Mouse (Mus musculus): ENCODE measurements around the gene Dlgap1.

Gene Dlgap1

DNA sequence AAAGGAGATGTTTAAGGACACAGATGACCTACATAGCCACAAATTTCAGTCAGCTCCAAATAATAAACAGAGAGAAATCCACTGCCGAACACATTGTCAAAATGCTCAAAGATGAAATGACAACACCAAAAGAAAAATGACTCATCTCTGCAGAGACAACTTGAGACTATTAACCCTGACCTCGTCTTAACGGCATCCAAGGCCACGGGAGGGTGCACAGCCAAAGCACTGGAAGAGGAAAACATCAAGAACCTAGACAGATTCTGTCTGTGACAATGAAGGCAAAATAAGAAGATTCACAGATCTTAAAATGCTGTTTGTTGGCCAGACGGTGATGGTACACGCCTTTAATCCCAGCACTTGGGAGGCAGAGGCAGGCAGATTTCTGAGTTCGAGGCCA lies 370.9 kb downstream of the Dlgap1 start:
- Histone ChIP-seq H3K27me3 (ENCODE audit: insufficient read depth, low read length) (no peaks in the 10 kb centered on the region), H3K4me3 (replicated peaks; ENCODE audit: low read length) (no peak overlapping the region)
- TF ChIP-seq CTCF (conservative IDR thresholded peaks at IDR 0.05; ENCODE audit: low read length), result no peak

DNA sequence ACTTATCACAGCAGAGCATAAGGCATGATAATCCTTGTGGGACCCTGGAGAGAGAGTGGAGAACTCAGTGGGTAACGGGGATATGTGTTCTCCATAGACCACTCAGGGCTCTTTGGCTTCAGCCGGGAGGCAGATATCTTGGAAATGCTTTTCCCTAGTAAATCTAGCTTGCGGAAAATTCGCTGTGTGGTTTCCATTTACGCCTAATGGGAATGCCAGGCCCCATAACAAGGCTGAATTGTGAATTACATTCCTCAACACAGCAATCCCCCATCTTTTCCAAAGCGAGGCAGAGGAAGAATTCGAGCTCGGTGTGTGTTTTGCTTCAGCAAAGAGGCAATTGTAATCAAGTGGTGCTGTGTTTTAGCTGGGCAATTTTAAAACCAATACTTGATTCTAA lies 372.4 kb downstream of the Dlgap1 start:
- TF ChIP-seq POU5F1 (IDR thresholded peaks at IDR 0.05; ENCODE audit: borderline replicate concordance, low read length) (no peak), CTCF (conservative IDR thresholded peaks at IDR 0.05; ENCODE audit: low read length) (no peak)
- no peaks in the 10 kb centered on the region for H3K9me3 ChIP-seq (ENCODE audit: low read length)
- no peaks in the 10 kb centered on the region for H3K27me3 ChIP-seq (ENCODE audit: insufficient read depth, low read length)
- no peaks in the 10 kb centered on the region for H3K4me1 ChIP-seq (replicated peaks; ENCODE audit: low read depth, low read length)
- H3K4me3 ChIP-seq (replicated peaks; ENCODE audit: low read length), result no peak overlapping the region
- H3K36me3 ChIP-seq (ENCODE audit: insufficient read depth, low read length), result no peaks in the 10 kb centered on the region

More for the DNA sequence above, 370.9 kb downstream of the Dlgap1 start:
- Histone ChIP-seq H3K4me1 (replicated peaks; ENCODE audit: low read depth, low read length) (no peaks in the 10 kb centered on the region), H3K9me3 (ENCODE audit: low read length) (no peaks in the 10 kb centered on the region), H3K36me3 (ENCODE audit: insufficient read depth, low read length) (no peaks in the 10 kb centered on the region)

DNA sequence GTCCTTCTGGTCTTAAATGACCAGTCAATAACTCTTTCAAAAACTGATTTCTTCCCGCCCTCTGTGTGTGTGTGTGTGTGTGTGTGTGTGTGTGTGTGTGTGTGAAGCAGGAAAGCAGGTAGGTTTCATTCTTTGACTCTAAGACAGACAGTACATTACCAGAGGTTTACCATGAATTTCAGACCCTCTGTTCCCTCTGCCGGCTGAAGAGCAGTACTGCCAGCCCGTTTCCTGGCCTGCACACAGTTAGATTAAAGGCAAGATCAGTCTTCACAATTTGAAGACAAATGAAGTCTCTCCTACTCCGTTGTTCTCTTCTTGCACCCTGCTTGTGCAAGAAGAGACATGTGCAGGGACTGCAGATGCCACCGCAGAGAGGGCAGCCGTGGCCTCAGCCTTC lies 373.0 kb downstream of the Dlgap1 start:
- Histone ChIP-seq H3K27me3 (ENCODE audit: insufficient read depth, low read length) (no peaks in the 10 kb centered on the region), H3K4me3 (replicated peaks; ENCODE audit: low read length) (no peak overlapping the region), H3K36me3 (ENCODE audit: insufficient read depth, low read length) (no peaks in the 10 kb centered on the region), H3K9me3 (ENCODE audit: low read length) (no peaks in the 10 kb centered on the region), H3K4me1 (replicated peaks; ENCODE audit: low read depth, low read length) (no peaks in the 10 kb centered on the region)
- TF ChIP-seq CTCF (conservative IDR thresholded peaks at IDR 0.05; ENCODE audit: low read length) (peak; percentile 15; the same call in 1 of the 2 replicates), NANOG (IDR thresholded peaks at IDR 0.05; ENCODE audit: borderline replicate concordance, low read length) (no peak)

DNA sequence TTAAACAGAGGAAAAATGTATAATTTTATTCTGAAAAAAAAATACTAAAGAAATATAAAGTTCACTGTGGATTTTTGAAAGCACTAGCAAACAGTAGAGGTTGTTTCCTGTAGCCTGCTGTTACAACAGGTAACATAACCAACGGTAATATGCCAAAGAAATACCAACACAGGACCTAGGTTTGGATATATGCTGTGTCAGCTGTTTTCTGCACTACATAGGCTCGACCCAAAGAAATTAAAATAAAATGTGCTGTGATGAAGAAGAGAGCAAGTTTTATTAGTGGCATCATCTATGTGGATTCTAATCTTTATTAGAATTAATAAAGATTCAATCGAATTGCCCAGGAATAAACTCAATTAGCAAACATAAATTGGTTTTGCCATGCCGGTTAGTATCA lies 378.5 kb downstream of the Dlgap1 start:
- TF ChIP-seq NANOG (IDR thresholded peaks at IDR 0.05; ENCODE audit: borderline replicate concordance, low read length) (no peak), CTCF (conservative IDR thresholded peaks at IDR 0.05; ENCODE audit: low read length) (no peak)

GRCm38 (mm10) chr17:70363561-70363960 lies 394.7 kb downstream of the Dlgap1 start:
- TF ChIP-seq CTCF (conservative IDR thresholded peaks at IDR 0.05; ENCODE audit: low read length), result no peak
- no peak for TF ChIP-seq NANOG (IDR thresholded peaks at IDR 0.05; ENCODE audit: borderline replicate concordance, low read length)
- TF ChIP-seq POU5F1 (IDR thresholded peaks at IDR 0.05; ENCODE audit: borderline replicate concordance, low read length), result no peak
- Histone ChIP-seq H3K4me3 (replicated peaks; ENCODE audit: low read length) (no peak overlapping the region), H3K36me3 (ENCODE audit: insufficient read depth, low read length) (no peaks in the 10 kb centered on the region), H3K4me1 (replicated peaks; ENCODE audit: low read depth, low read length) (no peaks in the 10 kb centered on the region), H3K9me3 (ENCODE audit: low read length) (no peaks in the 10 kb centered on the region), H3K27me3 (ENCODE audit: insufficient read depth, low read length) (no peaks in the 10 kb centered on the region)

More for the DNA sequence above, 378.5 kb downstream of the Dlgap1 start:
- no peak overlapping the region for H3K4me3 ChIP-seq (replicated peaks; ENCODE audit: low read length)
- no peaks in the 10 kb centered on the region for H3K27me3 ChIP-seq (ENCODE audit: insufficient read depth, low read length)
- no peaks in the 10 kb centered on the region for H3K4me1 ChIP-seq (replicated peaks; ENCODE audit: low read depth, low read length)
- H3K36me3 ChIP-seq (ENCODE audit: insufficient read depth, low read length), result no peaks in the 10 kb centered on the region
- H3K9me3 ChIP-seq (ENCODE audit: low read length), result no peaks in the 10 kb centered on the region

GRCm38 (mm10) chr17:70363971-70364370 lies 395.1 kb downstream of the Dlgap1 start:
- H3K36me3 ChIP-seq (ENCODE audit: insufficient read depth, low read length), result no peaks in the 10 kb centered on the region
- H3K4me1 ChIP-seq (replicated peaks; ENCODE audit: low read depth, low read length), result no peaks in the 10 kb centered on the region
- TF ChIP-seq NANOG (IDR thresholded peaks at IDR 0.05; ENCODE audit: borderline replicate concordance, low read length) (no peak), CTCF (conservative IDR thresholded peaks at IDR 0.05; ENCODE audit: low read length) (no peak), POU5F1 (IDR thresholded peaks at IDR 0.05; ENCODE audit: borderline replicate concordance, low read length) (no peak)
- no peaks in the 10 kb centered on the region for H3K27me3 ChIP-seq (ENCODE audit: insufficient read depth, low read length)
- H3K9me3 ChIP-seq (ENCODE audit: low read length), result no peaks in the 10 kb centered on the region
- H3K4me3 ChIP-seq (replicated peaks; ENCODE audit: low read length), result no peak overlapping the region

- H3K27me3 ChIP-seq (ENCODE audit: insufficient read depth, low read length), result no peaks in the 10 kb centered on the region
- no peak overlapping the region for H3K4me3 ChIP-seq (replicated peaks; ENCODE audit: low read length)
- no peaks in the 10 kb centered on the region for H3K4me1 ChIP-seq (replicated peaks; ENCODE audit: low read depth, low read length)
- no peaks in the 10 kb centered on the region for H3K36me3 ChIP-seq (ENCODE audit: insufficient read depth, low read length)
- no peaks in the 10 kb centered on the region for H3K9me3 ChIP-seq (ENCODE audit: low read length)
- TF ChIP-seq NANOG (IDR thresholded peaks at IDR 0.05; ENCODE audit: borderline replicate concordance, low read length) (no peak), CTCF (conservative IDR thresholded peaks at IDR 0.05; ENCODE audit: low read length) (no peak), POU5F1 (IDR thresholded peaks at IDR 0.05; ENCODE audit: borderline replicate concordance, low read length) (no peak)
These were observed 400.3 kb downstream of the Dlgap1 start for GRCm38 (mm10) chr17:70369124-70369523.

DNA sequence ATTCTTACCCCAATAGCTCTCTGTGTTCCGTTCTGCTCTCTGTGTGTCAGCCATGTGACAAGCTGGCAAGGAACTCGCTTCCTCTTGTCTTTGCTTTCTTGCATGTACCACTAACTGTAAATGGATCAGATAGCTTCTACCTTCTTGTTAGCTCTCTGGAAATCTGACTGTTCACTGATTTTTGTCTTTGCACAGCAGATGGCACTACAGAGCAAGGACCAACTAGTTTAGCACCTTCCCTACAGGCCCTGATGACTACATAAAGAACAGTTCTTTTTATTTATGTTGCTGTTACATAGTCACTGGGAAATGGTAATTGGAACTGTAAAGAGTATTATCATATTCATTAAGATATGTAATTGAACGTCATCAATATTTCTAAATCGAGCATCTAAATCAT lies 408.1 kb downstream of the Dlgap1 start:
- H3K27me3 ChIP-seq (ENCODE audit: insufficient read depth, low read length), result no peaks in the 10 kb centered on the region
- no peaks in the 10 kb centered on the region for H3K4me1 ChIP-seq (replicated peaks; ENCODE audit: low read depth, low read length)
- TF ChIP-seq POU5F1 (IDR thresholded peaks at IDR 0.05; ENCODE audit: borderline replicate concordance, low read length) (no peak), CTCF (conservative IDR thresholded peaks at IDR 0.05; ENCODE audit: low read length) (0 out of 2 replicates have a peak, but pooled peaks have one; percentile 11)
- H3K36me3 ChIP-seq (ENCODE audit: insufficient read depth, low read length), result no peaks in the 10 kb centered on the region
- H3K4me3 ChIP-seq (replicated peaks; ENCODE audit: low read length), result no peak overlapping the region
- H3K9me3 ChIP-seq (ENCODE audit: low read length), result no peaks in the 10 kb centered on the region

- Histone ChIP-seq H3K4me1 (replicated peaks; ENCODE audit: low read depth, low read length) (no peaks in the 10 kb centered on the region), H3K36me3 (ENCODE audit: insufficient read depth, low read length) (no peaks in the 10 kb centered on the region), H3K4me3 (replicated peaks; ENCODE audit: low read length) (no peak overlapping the region), H3K9me3 (ENCODE audit: low read length) (peaks cover 3% of the 10 kb centered on the region; the same call in 1 of the 2 replicates), H3K27me3 (ENCODE audit: insufficient read depth, low read length) (peaks cover 6% of the 10 kb centered on the region; the same call in 1 of the 2 replicates)
- TF ChIP-seq POU5F1 (IDR thresholded peaks at IDR 0.05; ENCODE audit: borderline replicate concordance, low read length) (no peak), NANOG (IDR thresholded peaks at IDR 0.05; ENCODE audit: borderline replicate concordance, low read length) (no peak), CTCF (conservative IDR thresholded peaks at IDR 0.05; ENCODE audit: low read length) (no peak)
These were observed 419.6 kb downstream of the Dlgap1 start for GRCm38 (mm10) chr17:70388447-70388846.
